Mouse (Mus musculus) kidney, adult 2 months (tissue): ENCODE measurements at regions not wholly inside any gene's neighbourhood (a gene's known extent, or its start where the extent isn't known, plus 50 kb on each side); places are given as distances from the start of the nearest gene placed in this dataset.

Source experiments
- CTCF ChIP-seq: fragments of 200-500 bp; conservative IDR thresholded peaks from 2 replicates; pipeline ENCODE4 v1.5.1; 2011; ENCODE audit warnings: low read depth, mild to moderate bottlenecking, control low read depth, low read length, moderate library complexity, mixed read lengths; ENCODE audit not compliant: insufficient read depth, insufficient read length
- POLR2A ChIP-seq: fragments of 200-500 bp; IDR thresholded peaks from one replicate; pipeline ENCODE4 v1.6.1; 2011; ENCODE audit warnings: low read depth, low read length, control low read depth

GRCm38 (mm10) chr2:116718637-116719036 is 159.9 kb upstream of the Tmco5 start:
- TF ChIP-seq POLR2A (no peak), CTCF (no peak)
